Mouse (Mus musculus): Measurements from ENCODE around the gene Arl15. TPM values are rescaled to one million over a fixed set of nuclear protein-coding genes. Genes with fewer than 3 reads are reported as not detected.

Gene Arl15
- polyA plus RNA-seq, 1 experiment from 2014 or later, result 4.9 TPM

DNA sequence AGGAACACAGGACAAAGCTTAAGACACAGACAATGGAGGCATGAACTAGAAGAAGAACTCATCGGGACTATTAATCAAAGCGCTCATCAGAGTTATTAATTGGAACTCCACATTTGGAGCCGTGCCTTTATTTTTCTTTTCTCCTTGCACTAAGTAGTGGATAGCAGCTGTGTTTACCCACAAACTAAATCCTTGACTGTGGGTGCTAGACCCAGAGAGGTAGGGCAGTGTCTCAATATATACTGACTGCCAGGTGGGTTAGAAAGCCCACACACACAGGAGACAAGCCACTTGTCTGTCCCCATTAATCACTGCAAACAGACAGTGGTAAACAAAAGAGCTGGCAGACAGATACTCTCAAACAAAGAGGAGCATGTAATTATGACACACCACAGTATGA, 147.6 kb downstream of the Arl15 start:
- no peak for TF ChIP-seq CTCF (IDR thresholded peaks at IDR 0.05; ENCODE audit: low read depth)
- no peak overlapping the region for H3K4me3 ChIP-seq (ENCODE audit: low read depth, low read length)
- H3K4me2 ChIP-seq (replicated peaks; ENCODE audit: low read depth), result no peak overlapping the region
- H3K9ac ChIP-seq (ENCODE audit: low read depth, low read length), result no peak overlapping the region
- H3K9me3 ChIP-seq (ENCODE audit: control insufficient read depth), result no peaks in the 10 kb centered on the region
- 71% methylated on average over 3 of the region's 3 CpGs for WGBS
- H3K27me3 ChIP-seq (replicated peaks; ENCODE audit: control insufficient read depth, insufficient read depth, low read length), result no peaks in the 10 kb centered on the region
- ATAC-seq, result no peak
- H3K27ac ChIP-seq (ENCODE audit: low read depth, low read length), result no peak overlapping the region
- H3K4me1 ChIP-seq (replicated peaks; ENCODE audit: control insufficient read depth, insufficient read depth, low read length), result no peaks in the 10 kb centered on the region
- H3K36me3 ChIP-seq (ENCODE audit: control insufficient read depth, insufficient read depth), result no peaks in the 10 kb centered on the region

DNA sequence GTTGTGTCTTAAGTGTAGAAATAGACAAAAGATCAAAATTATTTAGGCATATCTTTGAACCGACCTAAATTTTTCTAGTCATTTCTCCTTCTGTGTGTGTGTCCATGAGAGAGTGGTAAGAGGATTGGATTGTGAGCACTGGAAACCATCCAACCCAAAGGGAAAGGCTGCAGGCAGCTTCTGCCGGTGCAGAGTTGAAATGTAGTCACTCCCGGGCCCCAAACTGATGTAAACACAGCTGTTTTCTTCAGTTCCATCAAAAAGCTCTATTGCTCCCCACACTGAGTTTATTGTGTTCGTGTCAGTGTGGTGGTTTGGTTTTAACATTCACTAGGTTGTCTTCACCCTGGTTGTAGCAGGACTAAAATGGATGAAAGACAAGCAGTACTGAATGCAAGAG, 153.2 kb downstream of the Arl15 start:
- H3K36me3 ChIP-seq (ENCODE audit: control insufficient read depth, insufficient read depth), result no peaks in the 10 kb centered on the region
- TF ChIP-seq CTCF (IDR thresholded peaks at IDR 0.05; ENCODE audit: low read depth), result no peak
- WGBS, result 51% methylated on average over 4 of the region's 4 CpGs
- no peaks in the 10 kb centered on the region for H3K9me3 ChIP-seq (ENCODE audit: control insufficient read depth)
- no peak overlapping the region for H3K4me2 ChIP-seq (replicated peaks; ENCODE audit: low read depth)
- 0 out of 2 replicates have a peak, but pooled peaks cover 7% of the 10 kb centered on the region for H3K4me1 ChIP-seq (replicated peaks; ENCODE audit: control insufficient read depth, insufficient read depth, low read length)
- no peak overlapping the region for H3K27ac ChIP-seq (ENCODE audit: low read depth, low read length)
- H3K9ac ChIP-seq (ENCODE audit: low read depth, low read length), result no peak overlapping the region
- no peak for ATAC-seq
- no peak overlapping the region for H3K4me3 ChIP-seq (ENCODE audit: low read depth, low read length)
- H3K27me3 ChIP-seq (replicated peaks; ENCODE audit: control insufficient read depth, insufficient read depth, low read length), result no peaks in the 10 kb centered on the region

DNA sequence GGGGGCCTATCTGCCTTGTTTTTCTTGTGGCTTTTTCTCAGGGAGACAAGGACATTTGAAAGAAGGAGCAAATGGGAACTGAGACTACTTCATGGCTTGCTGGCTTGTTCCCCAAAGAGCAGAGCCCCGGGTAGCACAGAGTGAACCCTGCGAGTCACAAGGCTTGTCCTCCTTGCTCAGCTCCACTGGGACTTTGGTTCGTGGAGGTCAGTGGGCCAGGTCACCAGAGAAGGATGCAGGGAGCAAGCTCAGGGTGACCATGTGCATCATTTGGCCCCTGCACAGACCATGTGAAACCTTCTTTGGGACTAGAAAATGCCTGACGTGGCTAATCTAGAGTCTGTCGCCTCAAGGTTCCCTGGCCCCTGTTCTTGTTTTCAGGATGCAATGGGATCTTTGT, 155.4 kb downstream of the Arl15 start:
- WGBS, result 71% methylated on average over 5 of the region's 5 CpGs
- H3K27ac ChIP-seq (ENCODE audit: low read depth, low read length), result no peak overlapping the region
- 0 out of 2 replicates have a peak, but pooled peaks cover 7% of the 10 kb centered on the region for H3K4me1 ChIP-seq (replicated peaks; ENCODE audit: control insufficient read depth, insufficient read depth, low read length)
- no peak for TF ChIP-seq CTCF (IDR thresholded peaks at IDR 0.05; ENCODE audit: low read depth)
- no peak for ATAC-seq
- no peaks in the 10 kb centered on the region for H3K9me3 ChIP-seq (ENCODE audit: control insufficient read depth)
- H3K9ac ChIP-seq (ENCODE audit: low read depth, low read length), result no peak overlapping the region
- no peak overlapping the region for H3K4me2 ChIP-seq (replicated peaks; ENCODE audit: low read depth)
- no peak overlapping the region for H3K4me3 ChIP-seq (ENCODE audit: low read depth, low read length)
- no peaks in the 10 kb centered on the region for H3K27me3 ChIP-seq (replicated peaks; ENCODE audit: control insufficient read depth, insufficient read depth, low read length)
- H3K36me3 ChIP-seq (ENCODE audit: control insufficient read depth, insufficient read depth), result no peaks in the 10 kb centered on the region

DNA sequence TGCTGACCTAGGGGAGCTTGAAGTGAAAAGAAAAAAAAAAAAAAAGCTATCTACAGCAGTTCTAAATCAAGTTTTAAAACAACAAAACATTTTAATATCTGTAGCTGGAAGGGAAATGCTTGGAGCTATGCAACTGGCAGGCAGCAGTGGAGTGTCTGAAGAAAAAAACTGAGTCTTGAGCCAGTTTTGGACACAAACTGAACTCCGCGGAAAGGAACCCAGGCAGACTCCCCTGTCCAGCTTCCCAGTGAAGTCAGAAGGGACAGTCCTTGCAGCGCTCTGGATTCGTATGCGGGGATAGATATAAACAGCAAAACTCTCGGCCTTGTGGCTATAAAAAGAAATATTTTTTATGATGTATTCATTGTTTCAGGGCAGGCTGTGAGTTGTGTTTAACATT, 155.8 kb downstream of the Arl15 start:
- Histone ChIP-seq H3K27me3 (replicated peaks; ENCODE audit: control insufficient read depth, insufficient read depth, low read length) (no peaks in the 10 kb centered on the region), H3K27ac (ENCODE audit: low read depth, low read length) (no peak overlapping the region), H3K4me1 (replicated peaks; ENCODE audit: control insufficient read depth, insufficient read depth, low read length) (0 out of 2 replicates have a peak, but pooled peaks cover 7% of the 10 kb centered on the region), H3K9me3 (ENCODE audit: control insufficient read depth) (no peaks in the 10 kb centered on the region), H3K36me3 (ENCODE audit: control insufficient read depth, insufficient read depth) (no peaks in the 10 kb centered on the region), H3K9ac (ENCODE audit: low read depth, low read length) (no peak overlapping the region), H3K4me3 (ENCODE audit: low read depth, low read length) (no peak overlapping the region), H3K4me2 (replicated peaks; ENCODE audit: low read depth) (no peak overlapping the region)
- 66% methylated on average over 6 of the region's 6 CpGs for WGBS
- TF ChIP-seq CTCF (IDR thresholded peaks at IDR 0.05; ENCODE audit: low read depth), result no peak
- ATAC-seq, result no peak

DNA sequence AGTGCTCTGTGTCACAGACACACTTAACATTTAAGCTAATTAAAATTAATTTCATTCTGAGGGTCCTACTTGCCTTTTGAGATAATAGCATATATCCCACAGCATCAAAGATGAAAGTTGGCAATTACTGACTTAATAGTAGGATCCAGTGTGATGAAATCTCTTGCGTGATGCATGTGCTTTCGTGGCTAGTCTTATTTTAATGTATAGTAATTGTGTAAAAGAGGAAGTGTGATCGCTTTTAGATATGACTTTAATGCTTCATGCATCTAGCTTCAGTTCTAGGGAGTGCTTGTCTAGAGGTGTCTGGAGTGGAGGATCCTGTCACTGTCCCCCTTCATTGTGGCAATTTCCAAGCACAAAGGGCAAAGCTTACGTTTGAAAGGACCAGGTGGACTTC, 163.1 kb downstream of the Arl15 start:
- H3K27me3 ChIP-seq (replicated peaks; ENCODE audit: control insufficient read depth, insufficient read depth, low read length), result no peaks in the 10 kb centered on the region
- H3K36me3 ChIP-seq (ENCODE audit: control insufficient read depth, insufficient read depth), result no peaks in the 10 kb centered on the region
- H3K4me1 ChIP-seq (replicated peaks; ENCODE audit: control insufficient read depth, insufficient read depth, low read length), result no peaks in the 10 kb centered on the region
- no peak for ATAC-seq
- H3K4me3 ChIP-seq (ENCODE audit: low read depth, low read length), result no peak overlapping the region
- WGBS, result 81% methylated on average over 4 of the region's 4 CpGs
- H3K27ac ChIP-seq (ENCODE audit: low read depth, low read length), result no peak overlapping the region
- H3K9me3 ChIP-seq (ENCODE audit: control insufficient read depth), result no peaks in the 10 kb centered on the region
- no peak for TF ChIP-seq CTCF (IDR thresholded peaks at IDR 0.05; ENCODE audit: low read depth)
- no peak overlapping the region for H3K4me2 ChIP-seq (replicated peaks; ENCODE audit: low read depth)
- H3K9ac ChIP-seq (ENCODE audit: low read depth, low read length), result no peak overlapping the region

DNA sequence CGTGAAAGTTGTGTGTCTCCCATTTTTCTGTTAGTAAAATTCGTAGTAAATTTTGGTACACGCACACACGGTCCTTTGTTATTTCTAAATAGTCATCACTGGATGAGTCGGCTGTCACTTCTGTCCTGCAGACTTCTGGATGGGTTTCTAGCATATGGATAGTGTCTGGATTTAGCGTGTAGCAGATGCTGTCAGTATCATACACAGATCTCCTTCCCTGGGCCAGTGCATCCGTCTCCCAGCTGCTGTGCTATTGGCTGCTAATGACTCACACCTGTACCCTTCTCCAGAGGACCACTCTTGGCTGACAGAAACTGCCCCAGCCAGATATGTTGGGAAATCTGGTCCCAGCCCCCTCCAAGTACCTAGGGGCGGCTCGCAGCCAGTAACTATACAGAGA, 170.6 kb downstream of the Arl15 start:
- TF ChIP-seq CTCF (IDR thresholded peaks at IDR 0.05; ENCODE audit: low read depth), result no peak
- no peaks in the 10 kb centered on the region for H3K4me1 ChIP-seq (replicated peaks; ENCODE audit: control insufficient read depth, insufficient read depth, low read length)
- H3K27ac ChIP-seq (ENCODE audit: low read depth, low read length), result no peak overlapping the region
- no peaks in the 10 kb centered on the region for H3K27me3 ChIP-seq (replicated peaks; ENCODE audit: control insufficient read depth, insufficient read depth, low read length)
- WGBS, result 82% methylated on average over 9 of the region's 9 CpGs
- H3K4me2 ChIP-seq (replicated peaks; ENCODE audit: low read depth), result no peak overlapping the region
- ATAC-seq, result no peak
- H3K4me3 ChIP-seq (ENCODE audit: low read depth, low read length), result no peak overlapping the region
- no peaks in the 10 kb centered on the region for H3K9me3 ChIP-seq (ENCODE audit: control insufficient read depth)
- H3K36me3 ChIP-seq (ENCODE audit: control insufficient read depth, insufficient read depth), result peaks cover 4% of the 10 kb centered on the region; the same call in 1 of the 2 replicates
- no peak overlapping the region for H3K9ac ChIP-seq (ENCODE audit: low read depth, low read length)

DNA sequence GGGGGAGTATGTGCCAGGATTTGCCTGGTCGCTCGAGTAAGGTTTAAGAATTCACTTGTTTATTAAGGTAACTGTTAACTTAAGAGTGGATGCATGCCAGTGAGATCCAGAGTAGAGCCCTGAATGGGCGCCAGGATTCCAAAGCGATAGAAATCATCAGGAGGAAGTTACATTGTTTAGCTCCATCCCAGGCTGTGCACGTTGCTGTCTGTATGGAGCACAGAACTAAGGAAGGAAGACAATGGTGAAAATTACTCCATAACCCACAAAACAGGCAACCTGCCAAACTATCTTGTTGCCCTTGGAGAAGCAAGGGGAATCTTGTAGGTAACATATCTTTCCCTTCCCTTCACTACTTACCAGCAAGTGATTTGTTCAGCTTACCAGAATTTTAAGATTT, 176.4 kb downstream of the Arl15 start:
- TF ChIP-seq CTCF (IDR thresholded peaks at IDR 0.05; ENCODE audit: low read depth), result no peak
- ATAC-seq, result no peak
- Histone ChIP-seq H3K9ac (ENCODE audit: low read depth, low read length) (no peak overlapping the region), H3K9me3 (ENCODE audit: control insufficient read depth) (no peaks in the 10 kb centered on the region), H3K36me3 (ENCODE audit: control insufficient read depth, insufficient read depth) (peaks cover 4% of the 10 kb centered on the region; the same call in 1 of the 2 replicates), H3K4me2 (replicated peaks; ENCODE audit: low read depth) (no peak overlapping the region), H3K4me3 (ENCODE audit: low read depth, low read length) (no peak overlapping the region), H3K27ac (ENCODE audit: low read depth, low read length) (no peak overlapping the region), H3K4me1 (replicated peaks; ENCODE audit: control insufficient read depth, insufficient read depth, low read length) (no peaks in the 10 kb centered on the region), H3K27me3 (replicated peaks; ENCODE audit: control insufficient read depth, insufficient read depth, low read length) (no peaks in the 10 kb centered on the region)
- WGBS, result 64% methylated on average over 5 of the region's 5 CpGs

Data from intestine, postnatal 0 days (tissue).